Mouse (Mus musculus) bone marrow, adult 2 months (tissue): Measurements from ENCODE around the gene Chst3.

Experiments used
- CTCF ChIP-seq: fragments of 200-500 bp; IDR thresholded peaks from 2 replicates; pipeline ENCODE4 v1.5.1; 2011; ENCODE audit warnings: low read length, control low read depth; ENCODE audit not compliant: control insufficient read depth, insufficient read depth
- POLR2A ChIP-seq: fragments of 200-500 bp; IDR thresholded peaks from 2 replicates; pipeline ENCODE4 v1.6.1; 2011; ENCODE audit warnings: low read depth, mild to moderate bottlenecking, control low read depth, low read length, borderline replicate concordance; ENCODE audit not compliant: control insufficient read depth

GRCm38 (mm10) chr10:60168960-60169359 lies 50.1 kb downstream of the Chst3 start:
- TF ChIP-seq POLR2A (no peak), CTCF (no peak)
